Mouse (Mus musculus) adrenal gland, postnatal 36 days (tissue): ENCODE measurements around the gene Wdr37. TPM values are rescaled to one million over a fixed set of nuclear protein-coding genes. Genes with fewer than 3 reads are reported as not detected.

Experiments used
- microRNA-seq: library from miRNA; unstranded; fragments of <30 nt; microRNA quantifications from one replicate; pipeline ENCODE4 v1.2.0, GENCODE M21; 2021
- total RNA-seq, 2 experiments: library from RNA; stranded (reverse); gene quantifications; 2 replicates each; pipeline ENCODE4 v1.2.3; 2021

Wdr37 gene
- total RNA-seq, 2 experiments from 2014 or later, result 40.8 TPM

Small RNA genes lying within 50 kb of the gene (microRNA-seq; reads per million reads assigned to microRNA genes)
- gene Gm22750, result not detected

Other genes with a start within 250 kb of the Wdr37 start
- 100 to 1,000 TPM; 113 to 187 TPM for gene Idi1, start 13.6 kb upstream of the Wdr37 start, total RNA-seq
- not detected for gene Gm9745, start 76.3 kb upstream of the Wdr37 start, total RNA-seq
- not detected for gene Idi2, start 81.0 kb upstream of the Wdr37 start, total RNA-seq
- gene Gtpbp4, start 124.2 kb upstream of the Wdr37 start, total RNA-seq, result 10 to 100 TPM; 64.4 to 76.0 TPM
- gene Larp4b, start 222.0 kb upstream of the Wdr37 start, total RNA-seq, result 10 to 100 TPM; 71.3 to 73.4 TPM